Mouse (Mus musculus) lung, postnatal 4 days (tissue): Measurements from ENCODE around the gene Nanog.
A peak's percentile ranks its signal among the peaks of the same experiment; 100 is the strongest.
"Not testable (repeated sequence)": the region's sequence is repeated elsewhere in the genome, so short reads cannot be mapped to it uniquely, and the experiment has no call there.

ENCODE experiments used
- DNase-seq, 2 experiments: peaks; one replicate each; pipeline ENCODE4 v3.0.0; 2021

Gene Nanog

GRCm38 (mm10) chr6:122707036-122707800 is at the start of gene Nanog:
TSS of gene Nanog (plus strand) at chr6:122707489.
- no peak for DNase-seq

- no peak for DNase-seq
Observed at GRCm38 (mm10) chr6:122657630-122658029, 49.7 kb upstream of the Nanog start.

- DNase-seq: peak in 1 of 2 experiments; percentile 22
Observed at GRCm38 (mm10) chr6:122659567-122659966, 47.7 kb upstream of the Nanog start.

- DNase-seq: peak in 1 of 2 experiments; percentile 48
Observed at GRCm38 (mm10) chr6:122660601-122661379, 46.5 kb upstream of the Nanog start.

- peak; percentile 39 to 57 for DNase-seq
Observed at GRCm38 (mm10) chr6:122662551-122663264, 44.6 kb upstream of the Nanog start.

GRCm38 (mm10) chr6:122663596-122664206 is 43.6 kb upstream of the Nanog start:
- DNase-seq: no peak

GRCm38 (mm10) chr6:122665866-122666265 is 41.4 kb upstream of the Nanog start:
- DNase-seq: peak in 1 of 2 experiments; percentile 28

GRCm38 (mm10) chr6:122667715-122668114 is 39.6 kb upstream of the Nanog start:
- DNase-seq: no peak

- no peak for DNase-seq
Observed at GRCm38 (mm10) chr6:122668823-122669222, 38.5 kb upstream of the Nanog start.

- peak; percentile 85 to 92 for DNase-seq
Observed at GRCm38 (mm10) chr6:122669406-122670200, 37.7 kb upstream of the Nanog start.

GRCm38 (mm10) chr6:122670201-122670551 is 37.1 kb upstream of the Nanog start:
- no peak for DNase-seq

GRCm38 (mm10) chr6:122670841-122671240 is 36.4 kb upstream of the Nanog start:
- DNase-seq: no peak

GRCm38 (mm10) chr6:122672746-122673145 is 34.5 kb upstream of the Nanog start:
- DNase-seq: peak in 1 of 2 experiments; percentile 44

- no peak for DNase-seq
Observed at GRCm38 (mm10) chr6:122682646-122683045, 24.6 kb upstream of the Nanog start.

- no peak for DNase-seq
Observed at GRCm38 (mm10) chr6:122686709-122687108, 20.6 kb upstream of the Nanog start.

- DNase-seq: no peak
Observed at GRCm38 (mm10) chr6:122689411-122690055, 17.8 kb upstream of the Nanog start.

GRCm38 (mm10) chr6:122690082-122690481 is 17.2 kb upstream of the Nanog start:
- no peak for DNase-seq

- no peak for DNase-seq
Observed at GRCm38 (mm10) chr6:122695398-122695797, 11.9 kb upstream of the Nanog start.

GRCm38 (mm10) chr6:122699628-122700027 is 7.7 kb upstream of the Nanog start:
- not testable (repeated sequence) for DNase-seq

- DNase-seq: no peak
Observed at GRCm38 (mm10) chr6:122701816-122702215, 5.5 kb upstream of the Nanog start.

GRCm38 (mm10) chr6:122702480-122703124 is 4.7 kb upstream of the Nanog start:
- peak; percentile 73 to 85 for DNase-seq
